Mouse (Mus musculus): ENCODE data around the gene Gm28035.

DNA sequence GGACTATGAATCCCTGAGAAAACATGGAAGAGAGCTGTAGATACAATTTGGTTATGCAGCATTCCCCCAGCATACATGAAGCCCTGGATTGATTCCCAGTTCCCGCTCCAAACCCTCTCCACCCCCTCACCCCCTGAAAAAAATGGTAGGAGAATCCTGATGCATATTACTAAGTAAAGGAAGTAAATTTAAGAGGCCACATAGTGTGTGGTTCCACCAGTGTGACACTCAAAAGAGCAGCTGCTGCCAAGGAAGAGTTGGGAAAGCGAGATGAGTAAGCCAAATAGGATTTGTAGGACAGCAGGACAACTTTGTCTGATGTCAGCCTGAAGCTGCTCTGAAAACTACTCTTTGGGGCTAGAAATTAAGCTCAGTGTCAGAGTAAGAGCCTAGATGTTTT is 71.1 kb downstream of the Gm28035 start:
- TF ChIP-seq GATA1 (IDR thresholded peaks at IDR 0.05; ENCODE audit: borderline replicate concordance, low read length) (no peak), FLI1 (IDR thresholded peaks at IDR 0.05; ENCODE audit: low read length) (no peak)
